Mouse (Mus musculus): Measurements from ENCODE around the gene Smyd1. TPM values are rescaled to one million over a fixed set of nuclear protein-coding genes. Genes with fewer than 3 reads are reported as not detected.

The Smyd1 gene
- polyA plus RNA-seq, 1 experiment from 2014 or later, result 0.53 TPM

DNA sequence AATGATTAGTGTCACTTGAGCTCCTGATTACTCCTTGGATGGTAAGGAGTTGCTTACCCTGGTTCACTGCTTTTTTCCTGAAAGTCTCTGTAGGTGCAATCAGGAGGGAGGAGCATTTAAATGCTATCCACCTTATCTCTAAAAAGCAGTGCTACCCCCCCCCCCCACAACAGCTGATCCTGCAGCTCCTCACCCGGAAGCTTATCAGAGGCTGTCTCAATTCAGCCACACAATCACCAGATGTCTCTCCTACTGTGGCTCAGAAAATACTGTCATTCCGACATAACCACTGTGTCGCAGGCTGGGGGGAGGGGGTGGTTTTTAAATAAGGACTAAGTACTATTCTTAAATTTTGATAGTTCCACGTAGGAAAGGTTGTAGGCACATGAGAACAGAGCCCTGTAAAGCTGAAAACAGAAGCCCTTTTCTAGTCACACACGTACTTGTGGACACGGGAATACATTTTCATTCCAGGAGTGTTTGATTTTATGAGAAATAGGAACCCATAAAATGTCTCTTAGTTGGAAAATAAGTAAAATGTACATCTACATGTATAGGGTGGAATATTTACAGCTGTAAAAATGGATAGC lies 61.9 kb downstream of the Smyd1 start:
- no peak overlapping the region for H3K27ac ChIP-seq (ENCODE audit: low read depth)
- ATAC-seq (ENCODE audit: insufficient read depth) (no peak), DNase-seq (no peak)
- no peaks in the 10 kb centered on the region for H3K4me1 ChIP-seq (ENCODE audit: insufficient read depth)
- H3K36me3 ChIP-seq (ENCODE audit: insufficient read depth), result no peaks in the 10 kb centered on the region
- H3K9ac ChIP-seq, result no peak overlapping the region
- H3K9me3 ChIP-seq (ENCODE audit: low read depth, low read length), result no peaks in the 10 kb centered on the region
- WGBS, result 30% methylated on average over 6 of the region's 6 CpGs
- H3K27me3 ChIP-seq (ENCODE audit: insufficient read depth, low read length), result no peaks in the 10 kb centered on the region
- no peak for TF ChIP-seq CTCF (IDR thresholded peaks at IDR 0.05; ENCODE audit: low read depth)
- no peak overlapping the region for H3K4me3 ChIP-seq (ENCODE audit: low read depth, low read length)
- H3K4me2 ChIP-seq, result no peak overlapping the region

DNA sequence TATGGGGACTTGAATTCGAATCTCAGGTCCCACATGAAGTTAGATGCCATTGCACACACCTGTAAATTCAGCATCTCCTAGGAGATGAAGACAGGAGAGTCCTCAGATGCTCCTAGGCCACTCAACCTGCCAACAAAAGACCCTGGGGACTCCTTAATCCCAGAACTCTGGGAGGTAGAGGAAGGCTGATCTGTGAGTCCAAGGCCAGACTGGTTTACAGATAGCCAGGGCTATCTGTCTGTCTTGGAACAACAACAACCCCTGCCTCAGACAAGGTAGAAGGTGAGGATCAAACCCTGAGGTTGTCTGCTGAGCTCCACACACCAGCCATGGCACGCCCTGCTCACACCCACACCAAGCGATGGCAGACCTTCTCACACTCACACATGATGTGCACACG lies 62.9 kb downstream of the Smyd1 start:
- Histone ChIP-seq H3K9me3 (ENCODE audit: low read depth, low read length) (no peaks in the 10 kb centered on the region), H3K36me3 (ENCODE audit: insufficient read depth) (no peaks in the 10 kb centered on the region), H3K27ac (ENCODE audit: low read depth) (no peak overlapping the region), H3K9ac (no peak overlapping the region), H3K4me3 (ENCODE audit: low read depth, low read length) (no peak overlapping the region), H3K4me1 (ENCODE audit: insufficient read depth) (no peaks in the 10 kb centered on the region), H3K27me3 (ENCODE audit: insufficient read depth, low read length) (no peaks in the 10 kb centered on the region), H3K4me2 (no peak overlapping the region)
- TF ChIP-seq CTCF (IDR thresholded peaks at IDR 0.05; ENCODE audit: low read depth), result no peak
- DNase-seq (no peak), ATAC-seq (ENCODE audit: insufficient read depth) (no peak)
- WGBS, result 89% methylated on average over 4 of the region's 4 CpGs

DNA sequence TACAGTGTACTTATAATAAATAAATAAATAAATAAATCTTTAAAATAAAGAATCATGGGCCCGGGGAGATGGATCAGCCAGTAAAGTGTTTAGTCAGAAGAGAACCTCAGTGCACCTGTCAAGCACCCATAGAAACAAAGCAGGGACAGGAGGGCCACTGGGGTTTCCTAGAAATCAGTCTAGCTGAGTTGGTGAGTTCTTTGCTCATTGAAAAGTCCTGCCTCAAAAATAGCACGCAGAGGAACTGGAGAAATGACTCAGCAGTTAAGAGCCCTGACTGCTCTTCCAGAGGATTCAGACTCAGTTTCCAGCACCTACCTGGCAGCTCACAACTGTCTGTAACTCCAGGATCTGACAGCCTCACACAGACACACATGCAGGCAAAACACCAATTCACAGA lies 63.5 kb downstream of the Smyd1 start:
- Histone ChIP-seq H3K27ac (ENCODE audit: low read depth) (no peak overlapping the region), H3K27me3 (ENCODE audit: insufficient read depth, low read length) (no peaks in the 10 kb centered on the region), H3K36me3 (ENCODE audit: insufficient read depth) (no peaks in the 10 kb centered on the region), H3K9me3 (ENCODE audit: low read depth, low read length) (no peaks in the 10 kb centered on the region), H3K4me2 (no peak overlapping the region), H3K9ac (no peak overlapping the region), H3K4me1 (ENCODE audit: insufficient read depth) (no peaks in the 10 kb centered on the region), H3K4me3 (ENCODE audit: low read depth, low read length) (no peak overlapping the region)
- ATAC-seq (ENCODE audit: insufficient read depth), result no peak
- TF ChIP-seq CTCF (IDR thresholded peaks at IDR 0.05; ENCODE audit: low read depth), result no peak
- no peak for DNase-seq
- WGBS, result 71% methylated on average over 2 of the region's 2 CpGs

DNA sequence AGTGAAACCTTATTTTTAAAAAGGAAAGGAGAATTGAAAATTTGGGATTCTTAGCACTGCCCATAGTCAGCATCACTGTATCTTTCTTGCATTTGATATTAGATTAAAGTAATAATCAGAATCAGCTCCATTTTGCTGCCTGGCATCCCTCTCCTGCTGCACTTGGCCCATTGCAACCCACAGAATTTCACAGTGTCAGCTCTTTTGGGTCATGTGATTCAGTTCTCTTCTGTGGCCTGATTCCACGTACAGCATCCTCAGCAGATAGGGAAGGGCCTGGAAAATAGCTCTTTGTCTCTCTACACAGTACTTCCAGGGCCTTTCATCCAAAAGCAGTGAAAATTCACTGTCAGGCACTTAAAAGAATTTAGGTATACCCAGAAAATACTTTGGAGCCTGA lies 64.7 kb downstream of the Smyd1 start:
- H3K27ac ChIP-seq (ENCODE audit: low read depth), result no peak overlapping the region
- no peak for TF ChIP-seq CTCF (IDR thresholded peaks at IDR 0.05; ENCODE audit: low read depth)
- no peaks in the 10 kb centered on the region for H3K4me1 ChIP-seq (ENCODE audit: insufficient read depth)
- H3K4me2 ChIP-seq, result no peak overlapping the region
- no peaks in the 10 kb centered on the region for H3K9me3 ChIP-seq (ENCODE audit: low read depth, low read length)
- 46% methylated on average over 1 of the region's 1 CpGs for WGBS
- no peak overlapping the region for H3K4me3 ChIP-seq (ENCODE audit: low read depth, low read length)
- H3K36me3 ChIP-seq (ENCODE audit: insufficient read depth), result no peaks in the 10 kb centered on the region
- H3K27me3 ChIP-seq (ENCODE audit: insufficient read depth, low read length), result no peaks in the 10 kb centered on the region
- DNase-seq, result no peak
- no peak for ATAC-seq (ENCODE audit: insufficient read depth)
- no peak overlapping the region for H3K9ac ChIP-seq

DNA sequence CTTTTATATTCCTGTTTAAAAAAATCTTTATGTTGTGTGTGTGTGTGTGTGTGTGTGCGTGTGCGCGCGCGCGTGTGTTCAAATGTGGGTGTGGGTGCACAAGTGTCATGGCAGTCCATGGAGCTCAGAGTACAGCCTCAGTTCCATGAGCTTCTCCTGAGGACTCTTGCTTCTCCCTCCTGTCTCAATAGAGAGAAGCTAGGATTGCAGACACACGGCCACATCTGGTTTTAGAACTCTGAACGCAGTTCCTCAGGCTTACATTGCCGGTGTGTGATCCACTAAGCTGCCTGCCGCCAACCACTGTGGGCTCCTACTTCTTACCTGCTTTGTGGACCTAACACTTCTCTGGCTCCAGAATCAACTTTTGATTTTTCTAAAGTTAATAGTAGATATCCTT lies 65.9 kb downstream of the Smyd1 start:
- no peak overlapping the region for H3K4me3 ChIP-seq (ENCODE audit: low read depth, low read length)
- ATAC-seq (ENCODE audit: insufficient read depth) (no peak), DNase-seq (no peak)
- H3K9me3 ChIP-seq (ENCODE audit: low read depth, low read length), result no peaks in the 10 kb centered on the region
- H3K9ac ChIP-seq, result no peak overlapping the region
- no peaks in the 10 kb centered on the region for H3K36me3 ChIP-seq (ENCODE audit: insufficient read depth)
- no peak overlapping the region for H3K4me2 ChIP-seq
- TF ChIP-seq CTCF (IDR thresholded peaks at IDR 0.05; ENCODE audit: low read depth), result no peak
- no peak overlapping the region for H3K27ac ChIP-seq (ENCODE audit: low read depth)
- H3K4me1 ChIP-seq (ENCODE audit: insufficient read depth), result no peaks in the 10 kb centered on the region
- no peaks in the 10 kb centered on the region for H3K27me3 ChIP-seq (ENCODE audit: insufficient read depth, low read length)
- WGBS, result 92% methylated on average over 10 of the region's 10 CpGs

DNA sequence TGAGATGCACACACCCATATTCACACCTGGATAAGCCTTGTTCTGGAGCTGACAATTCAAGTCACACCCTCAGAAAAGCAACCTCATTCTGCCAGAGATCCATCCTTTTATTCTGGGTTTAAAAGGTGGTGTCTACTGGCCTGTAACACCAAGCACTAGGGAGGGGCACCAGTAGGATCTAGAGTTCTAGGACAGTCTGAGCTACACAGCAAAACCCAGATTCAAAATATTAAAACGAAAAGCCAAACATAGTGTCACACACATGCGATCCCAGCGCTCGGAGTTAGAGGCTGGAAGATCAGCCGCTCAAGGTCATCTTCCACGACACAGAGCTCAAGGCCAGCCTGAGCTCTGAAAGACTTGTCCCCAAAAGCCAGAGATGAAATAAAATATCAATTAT lies 67.6 kb downstream of the Smyd1 start:
- Histone ChIP-seq H3K27me3 (ENCODE audit: insufficient read depth, low read length) (no peaks in the 10 kb centered on the region), H3K4me3 (ENCODE audit: low read depth, low read length) (no peak overlapping the region), H3K9ac (no peak overlapping the region), H3K4me1 (ENCODE audit: insufficient read depth) (no peaks in the 10 kb centered on the region), H3K27ac (ENCODE audit: low read depth) (no peak overlapping the region), H3K4me2 (no peak overlapping the region), H3K36me3 (ENCODE audit: insufficient read depth) (no peaks in the 10 kb centered on the region), H3K9me3 (ENCODE audit: low read depth, low read length) (no peaks in the 10 kb centered on the region)
- DNase-seq, result no peak
- ATAC-seq (ENCODE audit: insufficient read depth), result no peak
- TF ChIP-seq CTCF (IDR thresholded peaks at IDR 0.05; ENCODE audit: low read depth), result no peak
- WGBS, result 84% methylated on average over 6 of the region's 6 CpGs

DNA sequence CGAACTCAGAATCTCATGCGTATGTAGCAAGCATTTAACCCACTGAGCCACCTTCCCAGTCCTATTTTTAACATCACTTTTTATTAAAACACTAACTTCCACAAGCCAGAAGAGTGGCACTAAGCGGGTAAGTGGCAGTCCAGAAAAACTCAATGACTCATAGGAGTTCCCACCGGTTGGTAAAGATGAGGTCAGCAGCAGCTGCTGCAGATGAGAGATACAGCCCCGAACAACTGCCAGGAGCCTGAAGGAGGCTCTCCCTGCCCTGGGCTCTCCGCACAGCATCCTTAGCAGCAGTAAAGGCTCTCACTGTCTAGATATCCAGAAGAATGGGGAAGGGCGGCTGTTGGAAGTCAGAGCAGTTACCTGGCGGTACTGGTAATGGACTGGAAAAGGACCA lies 71.1 kb downstream of the Smyd1 start:
- Histone ChIP-seq H3K4me3 (ENCODE audit: low read depth, low read length) (no peak overlapping the region), H3K36me3 (ENCODE audit: insufficient read depth) (no peaks in the 10 kb centered on the region), H3K9me3 (ENCODE audit: low read depth, low read length) (no peaks in the 10 kb centered on the region), H3K4me2 (no peak overlapping the region), H3K4me1 (ENCODE audit: insufficient read depth) (no peaks in the 10 kb centered on the region), H3K9ac (no peak overlapping the region), H3K27ac (ENCODE audit: low read depth) (no peak overlapping the region), H3K27me3 (ENCODE audit: insufficient read depth, low read length) (no peaks in the 10 kb centered on the region)
- TF ChIP-seq CTCF (IDR thresholded peaks at IDR 0.05; ENCODE audit: low read depth), result no peak
- no peak for DNase-seq
- WGBS, result 82% methylated on average over 8 of the region's 8 CpGs
- no peak for ATAC-seq (ENCODE audit: insufficient read depth)

DNA sequence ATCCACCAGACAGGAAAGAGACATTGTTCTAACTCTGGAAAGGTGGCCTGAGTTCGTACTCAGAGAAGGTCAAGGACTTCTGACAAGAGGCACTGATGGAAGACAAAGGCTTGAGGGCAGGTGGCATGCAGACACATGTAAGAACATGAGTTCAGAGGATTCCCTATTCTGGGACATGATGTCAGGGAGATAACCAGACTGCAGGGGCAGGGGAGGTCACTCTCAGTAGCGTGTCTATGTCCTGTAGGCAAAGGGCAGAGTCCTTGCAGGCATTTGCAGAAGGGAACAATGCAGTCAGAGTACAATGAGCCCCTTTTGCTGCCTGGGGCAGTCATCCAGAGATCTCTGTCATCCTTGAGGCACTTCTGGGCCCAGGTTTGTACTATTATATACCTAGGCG lies 72.4 kb downstream of the Smyd1 start:
- no peak for ATAC-seq (ENCODE audit: insufficient read depth)
- Histone ChIP-seq H3K36me3 (ENCODE audit: insufficient read depth) (no peaks in the 10 kb centered on the region), H3K27me3 (ENCODE audit: insufficient read depth, low read length) (no peaks in the 10 kb centered on the region), H3K4me1 (ENCODE audit: insufficient read depth) (no peaks in the 10 kb centered on the region), H3K4me3 (ENCODE audit: low read depth, low read length) (no peak overlapping the region), H3K9ac (no peak overlapping the region), H3K27ac (ENCODE audit: low read depth) (no peak overlapping the region), H3K4me2 (no peak overlapping the region), H3K9me3 (ENCODE audit: low read depth, low read length) (no peaks in the 10 kb centered on the region)
- no peak for TF ChIP-seq CTCF (IDR thresholded peaks at IDR 0.05; ENCODE audit: low read depth)
- DNase-seq, result no peak
- 64% methylated on average over 3 of the region's 3 CpGs for WGBS

Data from lung, embryonic 14.5 days (tissue).